Mouse (Mus musculus) liver, embryonic 14.5 days (tissue): ENCODE measurements around the gene Psma7. TPM values are rescaled to one million over a fixed set of nuclear protein-coding genes. Genes with fewer than 3 reads are reported as not detected.

Experiments used
- ATAC-seq: fragments of 200-750 bp; cut with Nextera tagmentation; 2 replicates; pipeline ENCODE4 v1.8.0; 2017; ENCODE audit warnings: moderate number of reproducible peaks, mild to moderate bottlenecking, moderate library complexity; ENCODE audit not compliant: insufficient read depth
- DNase-seq, 3 experiments: peaks; one replicate each; pipeline ENCODE4 v3.0.0-alpha.2; 2012 to 2013; ENCODE audit warnings: low read depth in 3 of 3, low spot score in 3 of 3
- H3K27ac ChIP-seq: fragments of 300-500 bp; sonication (generic); 2 replicates; pipeline ENCODE4 v1.5.1; 2014; ENCODE audit warnings: moderate library complexity, mild to moderate bottlenecking, control low read depth, inconsistent platforms
- H3K27me3 ChIP-seq: fragments of 300-500 bp; sonication (generic); 2 replicates; pipeline ENCODE4 v1.6.1; 2014; ENCODE audit warnings: mild to moderate bottlenecking, low read length, moderate library complexity; ENCODE audit not compliant: control insufficient read depth, insufficient read depth
- H3K36me3 ChIP-seq: fragments of 300-500 bp; sonication (generic); replicated peaks from 2 replicates; pipeline ENCODE4 v1.6.1; 2014; ENCODE audit warnings: low read depth; ENCODE audit not compliant: control insufficient read depth, insufficient read depth
- H3K4me1 ChIP-seq, 2 experiments: fragments of 200-500 bp in 1 of 2; fragments of 300-500 bp in 1 of 2; sonication (generic) in 1 of 2; replicated peaks; 2 replicates each; pipeline ENCODE4 v1.6.1; 2012 to 2014; ENCODE audit warnings: antibody characterized with exemption in 1 of 2, inconsistent platforms in 1 of 2, low read length in 1 of 2; ENCODE audit not compliant: control insufficient read depth in 2 of 2, insufficient read depth in 2 of 2
- H3K4me2 ChIP-seq: fragments of 300-500 bp; sonication (generic); 2 replicates; pipeline ENCODE4 v1.6.1; 2014; ENCODE audit warnings: low read depth, mild to moderate bottlenecking, control low read depth, moderate library complexity
- H3K4me3 ChIP-seq, 2 experiments: fragments of 200-500 bp in 1 of 2; fragments of 300-500 bp in 1 of 2; sonication (generic) in 1 of 2; 2 replicates each; pipeline ENCODE4 v1.5.1; 2012 to 2014; ENCODE audit warnings: low read depth in 2 of 2, low read length in 2 of 2, mild to moderate bottlenecking in 2 of 2, control low read depth in 1 of 2, inconsistent platforms in 1 of 2, moderate library complexity in 1 of 2; ENCODE audit not compliant: insufficient read depth in 1 of 2
- H3K9ac ChIP-seq: fragments of 300-500 bp; sonication (generic); replicated peaks from 2 replicates; pipeline ENCODE4 v1.6.1; 2014; ENCODE audit warnings: mild to moderate bottlenecking, control low read depth, moderate library complexity
- H3K9me3 ChIP-seq: fragments of 300-500 bp; sonication (generic); 2 replicates; pipeline ENCODE4 v1.6.1; 2016; ENCODE audit warnings: low read length, mixed read lengths; ENCODE audit not compliant: control insufficient read depth
- CTCF ChIP-seq: IDR thresholded peaks from 2 replicates; pipeline ENCODE4 v1.5.1; 2016; ENCODE audit warnings: antibody characterized with exemption, low read depth, control low read depth
- EP300 ChIP-seq: IDR thresholded peaks from 2 replicates; pipeline ENCODE4 v1.6.1; 2016; ENCODE audit warnings: antibody characterized with exemption, low read depth
- WGBS: fragments of 180-500 bp; shearing (Covaris S2); extraction: QIAGEN DNeasy Blood & Tissue Kit; methylation state at CpG from one replicate; pipeline ENCODE4 v1.1.7; 2014; ENCODE audit not compliant: insufficient replicate concordance; 5-methylcytosine and 5-hydroxymethylcytosine counted together
- polyA plus RNA-seq, 2 experiments: library from polyadenylated mRNA; depleted of rRNA in 1 of 2; stranded (reverse) in 1 of 2; unstranded in 1 of 2; fragments of >200 nt; fragmentation: Nextera tagmentation in 1 of 2; extraction: Ambion mirVana in 1 of 2; gene quantifications; 2 replicates each; pipeline versions ENCODE4 v1.2.1 to v1.2.3; 2012 to 2014

Psma7 gene
- polyA plus RNA-seq (2012; rRNA removed) (115 and 150 TPM in 2 replicates), polyA plus RNA-seq (2014; fragmentation: Nextera tagmentation; extraction: Ambion mirVana) (310 and 347 TPM in 2 replicates)

DNA sequence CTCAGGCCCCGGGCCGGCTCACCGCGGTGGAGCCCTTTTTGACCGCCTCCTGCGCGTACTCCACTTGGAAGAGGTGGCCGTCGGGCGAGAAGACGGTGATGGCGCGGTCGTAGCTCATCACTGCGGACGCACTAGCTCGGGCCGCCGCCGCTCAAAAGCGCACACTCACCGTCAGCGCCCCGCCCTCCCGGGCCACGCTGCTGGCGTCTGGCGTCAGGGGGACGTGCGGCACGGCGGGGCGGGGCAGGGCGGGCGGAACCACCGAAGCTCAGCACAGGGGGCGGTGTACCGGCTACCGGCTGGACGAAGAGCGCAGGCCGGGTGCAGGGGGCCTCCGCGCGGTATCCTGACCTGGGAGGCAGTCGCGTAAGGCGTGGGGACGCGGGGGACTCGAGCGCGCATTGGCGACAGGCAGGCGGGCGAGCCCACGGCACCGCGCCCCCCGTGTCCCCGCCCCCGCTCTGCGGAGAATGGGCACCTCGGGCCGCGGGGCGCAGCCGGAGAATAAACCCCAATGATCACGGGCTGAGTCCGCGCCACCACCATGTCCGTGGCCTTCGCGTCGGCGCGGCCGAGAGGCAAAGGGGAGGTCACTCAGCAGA, at the start of gene Psma7, which contains the start of gene Ss18l1:
Gene Psma7, minus strand, starts transcription at position 178 of the 602 bp plus-strand sequence.
Gene Ss18l1, plus strand, starts transcription at position 254 of the 602 bp plus-strand sequence.
- H3K27ac ChIP-seq, result peak within 1 kb of the TSS; percentile 83
- TF ChIP-seq EP300 (no peak), CTCF (peak; percentile 35; the same call in 1 of the 2 replicates)
- peaks cover 3% of the 10 kb centered on the region for H3K27me3 ChIP-seq
- no peaks in the 10 kb centered on the region for H3K9me3 ChIP-seq
- H3K9ac ChIP-seq, result peak within 1 kb of the TSS; percentile 84
- peaks cover 23% of the 10 kb centered on the region for H3K36me3 ChIP-seq
- peak within 1 kb of the TSS; percentile 73 to 81 for H3K4me3 ChIP-seq
- DNase-seq (peak; percentile 82 to 86 (median 82)), ATAC-seq (peak; percentile 97)
- peak within 1 kb of the TSS; percentile 100 for H3K4me2 ChIP-seq
- H3K4me1 ChIP-seq, result peaks cover 10 to 13% of the 10 kb centered on the region in 2 experiments
- WGBS, result under 1% methylated on average over 74 of the region's 78 CpGs

DNA sequence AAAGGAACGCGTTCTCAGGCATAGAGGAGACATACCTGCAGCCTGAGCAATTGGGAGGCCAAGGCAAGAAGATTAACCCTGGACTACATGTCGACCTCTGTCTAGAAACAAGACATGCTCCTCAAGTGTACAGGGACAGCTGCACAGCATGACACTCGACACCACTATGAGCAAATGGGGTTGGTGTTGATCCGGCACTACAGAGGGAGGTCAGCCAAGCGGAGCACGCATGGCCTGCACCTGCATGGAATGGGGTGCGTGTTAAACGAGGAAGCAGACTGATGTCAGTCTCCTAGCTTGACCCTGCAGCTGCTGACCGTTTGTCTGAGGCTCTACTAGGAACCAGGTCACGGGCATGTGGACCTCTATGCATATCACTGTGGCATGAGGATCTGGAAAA, 48.1 kb upstream of the Psma7 start:
- no peaks in the 10 kb centered on the region for H3K9me3 ChIP-seq
- 56% methylated on average over 11 of the region's 11 CpGs for WGBS
- TF ChIP-seq EP300 (no peak), CTCF (no peak)
- DNase-seq (no peak), ATAC-seq (no peak)
- no peaks in the 10 kb centered on the region for H3K4me1 ChIP-seq
- H3K4me3 ChIP-seq, result no peak overlapping the region
- no peak overlapping the region for H3K4me2 ChIP-seq
- H3K9ac ChIP-seq, result no peak overlapping the region
- no peak overlapping the region for H3K27ac ChIP-seq
- H3K36me3 ChIP-seq, result no peaks in the 10 kb centered on the region
- H3K27me3 ChIP-seq, result no peaks in the 10 kb centered on the region

DNA sequence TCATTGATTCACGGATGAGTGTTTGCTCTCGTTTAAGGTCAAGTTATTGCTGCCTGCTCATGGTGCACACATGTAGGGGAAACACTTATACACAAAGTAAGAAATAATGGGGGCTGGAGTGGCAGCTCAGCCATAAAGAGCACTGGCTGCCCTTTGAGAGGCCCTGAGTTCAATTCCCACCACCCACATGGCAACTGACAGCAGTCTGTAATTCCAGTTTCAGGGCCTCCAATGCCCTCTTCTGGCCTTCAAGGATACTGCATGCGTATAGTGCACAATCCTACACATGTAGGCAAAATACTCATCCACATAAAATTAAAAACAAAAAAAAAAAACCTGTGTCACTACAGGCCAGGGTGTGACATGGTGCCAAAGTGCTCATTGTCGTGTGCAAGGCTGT, 45.2 kb upstream of the Psma7 start:
- H3K9me3 ChIP-seq, result no peaks in the 10 kb centered on the region
- peak; percentile 41 for TF ChIP-seq CTCF
- TF ChIP-seq EP300, result no peak
- H3K27me3 ChIP-seq, result no peaks in the 10 kb centered on the region
- no peak overlapping the region for H3K27ac ChIP-seq
- ATAC-seq, result no peak
- H3K4me2 ChIP-seq, result no peak overlapping the region
- H3K4me3 ChIP-seq, result no peak overlapping the region
- no peaks in the 10 kb centered on the region for H3K4me1 ChIP-seq
- no peak overlapping the region for H3K9ac ChIP-seq
- H3K36me3 ChIP-seq, result no peaks in the 10 kb centered on the region
- WGBS, result 79% methylated on average over 4 of the region's 4 CpGs
- DNase-seq, result no peak

DNA sequence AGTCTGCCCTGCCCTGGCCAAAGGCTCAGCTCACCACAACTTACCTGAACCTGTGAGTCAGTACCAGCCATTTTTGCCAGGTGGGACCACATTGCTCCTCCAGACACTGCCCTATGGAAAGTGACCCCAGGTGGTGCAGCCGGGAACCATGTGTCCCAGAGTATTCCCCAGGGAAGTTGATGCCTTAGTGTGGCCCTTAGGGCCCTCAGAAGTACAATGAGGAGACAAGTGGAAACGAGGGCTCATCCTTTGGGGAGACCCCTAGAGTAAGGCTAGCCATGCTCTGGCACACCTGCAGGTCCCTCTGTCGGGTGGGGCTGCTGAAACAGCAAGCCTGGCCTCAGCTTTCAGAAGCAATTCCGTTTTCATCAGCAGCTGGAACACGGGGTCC, 44.4 kb upstream of the Psma7 start:
- Histone ChIP-seq H3K9me3 (no peaks in the 10 kb centered on the region), H3K36me3 (no peaks in the 10 kb centered on the region), H3K4me1 (no peaks in the 10 kb centered on the region), H3K9ac (no peak overlapping the region), H3K27me3 (no peaks in the 10 kb centered on the region), H3K27ac (no peak overlapping the region), H3K4me3 (no peak overlapping the region), H3K4me2 (no peak overlapping the region)
- DNase-seq, result no peak
- no peak for ATAC-seq
- 63% methylated on average over 5 of the region's 5 CpGs for WGBS
- TF ChIP-seq CTCF, result no peak
- no peak for TF ChIP-seq EP300

DNA sequence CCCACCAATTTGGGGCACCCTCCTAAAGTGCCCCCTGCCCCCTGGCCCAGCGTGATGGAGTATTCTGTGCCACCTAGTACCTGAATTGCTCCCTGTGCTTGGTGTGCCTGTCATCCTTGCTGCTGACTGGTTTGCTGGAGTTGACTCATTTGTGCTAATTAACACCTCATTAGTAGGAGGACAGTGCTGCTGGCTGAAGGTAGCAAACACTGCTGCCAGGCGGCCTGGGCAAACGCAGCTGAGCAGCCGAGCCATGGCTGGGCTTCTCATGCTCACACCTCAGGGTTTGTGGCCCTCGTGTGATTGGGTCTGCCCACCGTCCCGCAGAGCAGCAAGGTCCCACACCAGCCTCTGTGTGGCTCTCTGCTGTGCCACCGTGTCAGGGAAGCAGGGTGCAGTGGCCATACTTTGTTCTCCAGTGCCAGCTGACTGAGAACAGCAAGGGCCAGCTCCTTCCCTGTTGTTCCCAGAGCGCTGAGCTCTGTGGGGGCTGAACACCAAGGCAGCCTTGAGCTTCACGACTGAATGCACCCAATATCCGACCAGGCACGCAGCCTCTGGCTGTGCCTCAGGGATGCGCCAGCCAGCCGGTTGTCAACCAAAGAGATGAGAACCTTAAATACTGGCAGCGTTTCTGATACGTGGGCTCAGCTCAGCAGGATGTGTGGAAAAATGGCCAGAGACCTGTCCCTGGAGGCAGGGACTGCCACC, 43.8 kb upstream of the Psma7 start:
- no peaks in the 10 kb centered on the region for H3K27me3 ChIP-seq
- TF ChIP-seq CTCF, result no peak
- TF ChIP-seq EP300, result no peak
- DNase-seq (no peak), ATAC-seq (no peak)
- no peak overlapping the region for H3K9ac ChIP-seq
- no peaks in the 10 kb centered on the region for H3K36me3 ChIP-seq
- H3K4me1 ChIP-seq, result no peaks in the 10 kb centered on the region
- WGBS, result 68% methylated on average over 16 of the region's 16 CpGs
- H3K4me3 ChIP-seq, result no peak overlapping the region
- H3K9me3 ChIP-seq, result no peaks in the 10 kb centered on the region
- H3K27ac ChIP-seq, result no peak overlapping the region
- no peak overlapping the region for H3K4me2 ChIP-seq
